Mouse (Mus musculus): Measurements from ENCODE around the gene Mroh2a. TPM values are rescaled to one million over a fixed set of nuclear protein-coding genes. Genes with fewer than 3 reads are reported as not detected.

The Mroh2a gene
- polyA plus RNA-seq, 1 experiment, result 0.14 TPM

GRCm38 (mm10) chr1:88254793-88255465, 28.1 kb downstream of the Mroh2a start:
- no peak for DNase-seq (ENCODE audit: low read depth)

GRCm38 (mm10) chr1:88255466-88255857, 28.7 kb downstream of the Mroh2a start:
- DNase-seq (ENCODE audit: low read depth), result no peak
- TF ChIP-seq CTCF (IDR thresholded peaks at IDR 0.05; ENCODE audit: borderline replicate concordance, extremely low read depth, insufficient read depth, insufficient read length), result no peak

More at GRCm38 (mm10) chr1:88254793-88255465, 28.1 kb downstream of the Mroh2a start:
- TF ChIP-seq POLR2A (IDR thresholded peaks at IDR 0.05; ENCODE audit: borderline replicate concordance, extremely low read depth, insufficient read depth, insufficient read length, poor library complexity, severe bottlenecking), result no peak
- TF ChIP-seq CTCF (IDR thresholded peaks at IDR 0.05; ENCODE audit: borderline replicate concordance, extremely low read depth, insufficient read depth, insufficient read length), result no peak

DNA sequence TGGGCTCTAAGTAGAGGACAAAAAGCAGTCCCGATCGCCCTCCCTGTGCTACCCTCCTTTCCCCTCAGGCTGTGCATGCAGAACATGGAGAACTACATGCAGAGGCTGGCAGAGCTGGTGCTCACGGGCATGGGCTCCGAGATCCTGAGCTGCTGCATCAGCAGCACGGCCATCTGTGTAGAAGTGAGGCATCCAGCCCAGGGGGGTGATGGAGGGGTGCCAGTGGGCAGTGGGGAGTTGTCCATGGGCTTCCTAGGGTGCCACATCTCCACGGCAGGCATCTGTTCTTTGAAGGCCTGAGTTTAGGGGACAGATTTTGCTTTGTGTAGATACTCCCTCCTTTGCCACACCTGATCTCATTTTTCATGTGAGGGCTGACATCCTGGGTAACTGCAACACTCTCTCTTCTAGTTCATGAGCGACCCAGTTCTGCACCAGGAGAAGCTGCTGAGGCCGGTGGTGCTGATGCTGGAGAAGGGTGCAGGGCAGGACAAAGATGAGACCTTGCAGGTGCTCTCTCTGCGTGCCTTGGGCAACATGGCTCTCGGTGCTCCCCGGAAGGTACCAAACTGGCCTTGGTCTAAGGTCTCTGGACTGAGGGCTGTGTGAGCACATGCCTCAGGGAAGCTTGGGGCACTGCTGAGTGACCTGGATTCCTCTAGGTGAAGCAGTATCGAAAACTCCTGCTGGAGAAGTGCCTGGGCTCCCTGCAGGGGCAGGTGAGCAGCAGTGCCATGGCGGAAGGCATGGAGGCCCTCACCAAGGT, 29.4 kb downstream of the Mroh2a start:
- no peak for DNase-seq (ENCODE audit: low read depth)
- no peak for TF ChIP-seq POLR2A (IDR thresholded peaks at IDR 0.05; ENCODE audit: borderline replicate concordance, extremely low read depth, insufficient read depth, insufficient read length, poor library complexity, severe bottlenecking)
- no peak for TF ChIP-seq CTCF (IDR thresholded peaks at IDR 0.05; ENCODE audit: borderline replicate concordance, extremely low read depth, insufficient read depth, insufficient read length)

DNA sequence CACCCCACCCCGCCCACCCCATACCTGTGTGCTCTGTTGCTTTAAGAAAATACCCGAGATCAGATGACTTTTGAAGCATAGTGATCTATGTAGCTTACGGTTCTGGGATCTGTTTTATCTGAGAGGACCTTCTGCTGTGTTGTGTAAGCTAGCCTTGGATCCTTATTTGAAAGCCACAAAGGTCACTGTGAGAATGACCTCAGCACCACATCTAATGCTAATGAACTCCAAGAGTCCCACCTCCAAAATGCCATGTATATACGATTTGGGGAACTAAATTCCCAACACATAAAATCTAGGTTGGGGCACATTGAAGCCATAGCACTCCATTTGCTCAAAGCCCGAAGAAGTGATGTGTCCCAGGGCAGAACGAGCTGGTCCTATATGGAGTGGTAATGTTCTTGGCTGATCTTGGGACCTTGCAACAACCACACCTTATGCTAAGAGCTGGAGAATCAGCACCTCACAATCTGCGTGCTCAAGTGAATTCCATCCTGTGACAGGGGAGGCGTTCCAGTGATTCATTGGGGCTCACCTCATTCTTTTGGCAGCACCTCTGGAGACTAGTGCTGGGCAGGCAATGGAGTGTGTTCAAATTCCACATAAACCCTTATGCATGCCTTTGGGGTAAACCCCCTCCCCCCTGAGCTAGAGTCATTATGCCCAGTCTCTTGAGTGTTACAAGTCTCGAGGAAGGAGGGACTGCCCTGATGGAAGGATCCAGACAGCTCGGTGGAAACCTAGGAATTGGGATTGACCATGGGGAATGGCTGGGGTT, 30.3 kb downstream of the Mroh2a start:
- no peak for DNase-seq (ENCODE audit: low read depth)
- no peak for TF ChIP-seq POLR2A (IDR thresholded peaks at IDR 0.05; ENCODE audit: borderline replicate concordance, extremely low read depth, insufficient read depth, insufficient read length, poor library complexity, severe bottlenecking)
- TF ChIP-seq CTCF (IDR thresholded peaks at IDR 0.05; ENCODE audit: borderline replicate concordance, extremely low read depth, insufficient read depth, insufficient read length), result no peak

DNA sequence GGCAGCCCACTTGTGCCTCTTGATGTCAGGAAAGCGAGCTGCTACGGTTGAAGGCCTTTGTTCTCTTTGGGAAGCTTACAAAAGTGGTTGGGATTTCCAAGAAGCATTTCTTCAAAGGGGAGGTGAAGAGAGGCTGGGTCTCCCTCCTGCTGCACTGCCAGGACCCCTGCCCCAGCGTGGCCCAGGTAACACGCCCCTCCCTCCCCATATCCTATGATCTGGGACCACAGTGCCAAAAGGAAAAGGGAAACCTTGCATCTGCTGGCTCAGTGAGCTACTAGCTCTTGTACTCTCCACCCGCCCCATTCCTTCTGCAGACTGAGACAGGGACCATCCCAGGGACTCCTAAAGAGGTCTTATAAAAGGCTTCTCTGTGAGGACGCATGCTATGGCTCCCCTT, 30.9 kb downstream of the Mroh2a start:
- DNase-seq (ENCODE audit: low read depth), result no peak
- TF ChIP-seq POLR2A (IDR thresholded peaks at IDR 0.05; ENCODE audit: borderline replicate concordance, extremely low read depth, insufficient read depth, insufficient read length, poor library complexity, severe bottlenecking) (no peak), CTCF (IDR thresholded peaks at IDR 0.05; ENCODE audit: borderline replicate concordance, extremely low read depth, insufficient read depth, insufficient read length) (no peak)

DNA sequence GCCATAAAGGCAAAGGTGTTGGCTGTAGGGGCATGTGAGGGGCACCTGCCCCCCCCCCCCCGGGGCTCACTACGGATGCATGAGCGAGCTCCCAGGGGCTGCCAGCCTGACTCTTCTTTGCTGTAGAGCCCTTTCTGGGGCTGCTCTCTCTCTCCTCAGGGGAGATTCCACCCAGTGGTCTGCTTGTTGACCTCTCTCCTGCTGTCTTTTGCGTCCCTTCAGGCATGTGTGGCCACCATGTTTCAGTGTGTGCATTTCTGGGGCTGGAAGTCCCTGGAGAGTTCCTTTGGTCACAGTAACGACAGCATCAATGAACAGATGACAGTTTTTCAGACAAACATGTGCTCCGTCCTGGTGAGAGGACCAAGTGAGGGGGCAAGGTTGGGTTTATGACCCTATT, 31.6 kb downstream of the Mroh2a start:
- DNase-seq (ENCODE audit: low read depth), result no peak
- TF ChIP-seq CTCF (IDR thresholded peaks at IDR 0.05; ENCODE audit: borderline replicate concordance, extremely low read depth, insufficient read depth, insufficient read length), result no peak
- TF ChIP-seq POLR2A (IDR thresholded peaks at IDR 0.05; ENCODE audit: borderline replicate concordance, extremely low read depth, insufficient read depth, insufficient read length, poor library complexity, severe bottlenecking), result no peak

DNA sequence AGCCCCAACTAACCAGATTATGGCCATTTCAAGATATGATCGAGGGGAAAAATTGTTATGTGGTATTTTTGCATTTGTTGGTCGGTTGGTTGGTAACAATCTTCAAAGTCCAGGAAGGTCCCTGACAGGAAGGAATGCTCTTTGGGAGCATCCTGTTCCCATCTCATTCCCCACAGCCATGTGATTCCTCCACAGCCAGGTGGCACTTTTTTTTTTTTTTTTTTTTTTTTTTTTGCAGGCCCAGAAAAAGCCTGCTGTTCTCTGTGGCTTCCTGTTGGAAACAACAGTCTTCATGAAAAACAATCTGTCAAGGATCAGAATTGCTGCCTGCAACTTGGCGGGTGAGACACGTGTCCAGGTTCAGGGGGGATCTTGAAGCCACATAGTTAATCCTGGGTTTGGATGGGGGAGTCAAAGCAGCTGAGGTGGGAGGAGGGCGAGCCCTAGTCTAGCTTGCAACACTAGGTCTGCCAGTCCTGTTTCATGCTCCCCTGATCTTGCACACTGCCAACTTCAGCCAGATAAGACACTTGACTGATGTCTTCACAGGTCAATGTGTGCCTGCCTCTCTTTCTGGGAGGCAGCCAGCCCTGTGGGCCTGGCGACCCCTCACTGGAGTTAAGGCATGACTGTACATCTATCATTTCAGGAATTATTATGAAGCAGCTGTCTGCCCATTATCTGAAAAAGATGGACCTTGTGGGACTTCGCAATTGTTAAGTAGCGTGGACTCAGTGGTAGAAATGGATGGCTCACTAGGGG, 32.3 kb downstream of the Mroh2a start:
- peak; percentile 47 for DNase-seq (ENCODE audit: low read depth)
- TF ChIP-seq POLR2A (IDR thresholded peaks at IDR 0.05; ENCODE audit: borderline replicate concordance, extremely low read depth, insufficient read depth, insufficient read length, poor library complexity, severe bottlenecking), result no peak
- no peak for TF ChIP-seq CTCF (IDR thresholded peaks at IDR 0.05; ENCODE audit: borderline replicate concordance, extremely low read depth, insufficient read depth, insufficient read length)

GRCm38 (mm10) chr1:88259643-88260024, 32.8 kb downstream of the Mroh2a start:
- TF ChIP-seq CTCF (IDR thresholded peaks at IDR 0.05; ENCODE audit: borderline replicate concordance, extremely low read depth, insufficient read depth, insufficient read length) (no peak), POLR2A (IDR thresholded peaks at IDR 0.05; ENCODE audit: borderline replicate concordance, extremely low read depth, insufficient read depth, insufficient read length, poor library complexity, severe bottlenecking) (no peak)
- no peak for DNase-seq (ENCODE audit: low read depth)

GRCm38 (mm10) chr1:88260114-88260513, 33.3 kb downstream of the Mroh2a start:
- no peak for TF ChIP-seq POLR2A (IDR thresholded peaks at IDR 0.05; ENCODE audit: borderline replicate concordance, extremely low read depth, insufficient read depth, insufficient read length, poor library complexity, severe bottlenecking)
- TF ChIP-seq CTCF (IDR thresholded peaks at IDR 0.05; ENCODE audit: borderline replicate concordance, extremely low read depth, insufficient read depth, insufficient read length), result no peak
- no peak for DNase-seq (ENCODE audit: low read depth)

GRCm38 (mm10) chr1:88260604-88261377, 34.0 kb downstream of the Mroh2a start:
- DNase-seq (ENCODE audit: low read depth), result no peak

More at GRCm38 (mm10) chr1:88260604-88261377, 34.0 kb downstream of the Mroh2a start:
- no peak for TF ChIP-seq POLR2A (IDR thresholded peaks at IDR 0.05; ENCODE audit: borderline replicate concordance, extremely low read depth, insufficient read depth, insufficient read length, poor library complexity, severe bottlenecking)
- TF ChIP-seq CTCF (IDR thresholded peaks at IDR 0.05; ENCODE audit: borderline replicate concordance, extremely low read depth, insufficient read depth, insufficient read length), result no peak

Data from brain, embryonic 14.5 days (tissue).